Mouse (Mus musculus): ENCODE measurements at regions not wholly inside any gene's neighbourhood (a gene's known extent, or its start where the extent isn't known, plus 50 kb on each side); places are given as distances from the start of the nearest gene placed in this dataset.
A peak's percentile ranks its signal among the peaks of the same experiment; 100 is the strongest.

GRCm38 (mm10) chr2:82360224-82360623, 307.2 kb downstream of the Zfp804a start:
- Histone ChIP-seq H3K27me3 (replicated peaks; ENCODE audit: control insufficient read depth, insufficient read depth, low read length) (no peaks in the 10 kb centered on the region), H3K4me3 (ENCODE audit: low read length) (no peak overlapping the region), H3K4me2 (ENCODE audit: low read length) (no peak overlapping the region), H3K9me3 (ENCODE audit: control insufficient read depth, low read length) (no peaks in the 10 kb centered on the region), H3K36me3 (ENCODE audit: control insufficient read depth, insufficient read depth, low read length) (no peaks in the 10 kb centered on the region), H3K9ac (ENCODE audit: low read depth, low read length) (no peak overlapping the region), H3K27ac (ENCODE audit: low read depth, low read length) (no peak overlapping the region), H3K4me1 (ENCODE audit: control insufficient read depth, insufficient read depth, low read depth, low read length) (no peaks in the 10 kb centered on the region)
- no peak for ATAC-seq
- WGBS, result 87% methylated on average over 9 of the region's 9 CpGs

- H3K9ac ChIP-seq (ENCODE audit: low read depth, low read length), result no peak overlapping the region
- H3K27me3 ChIP-seq (replicated peaks; ENCODE audit: control insufficient read depth, insufficient read depth, low read length), result no peaks in the 10 kb centered on the region
- H3K9me3 ChIP-seq (ENCODE audit: control insufficient read depth, low read length), result no peaks in the 10 kb centered on the region
- 76% methylated on average over 3 of the region's 3 CpGs for WGBS
- no peaks in the 10 kb centered on the region for H3K36me3 ChIP-seq (ENCODE audit: control insufficient read depth, insufficient read depth, low read length)
- peak; percentile 75; the same call in 1 of the 2 replicates for ATAC-seq
- no peak overlapping the region for H3K27ac ChIP-seq (ENCODE audit: low read depth, low read length)
- H3K4me3 ChIP-seq (ENCODE audit: low read length), result no peak overlapping the region
- no peaks in the 10 kb centered on the region for H3K4me1 ChIP-seq (ENCODE audit: control insufficient read depth, insufficient read depth, low read depth, low read length)
- no peak overlapping the region for H3K4me2 ChIP-seq (ENCODE audit: low read length)
Observed at GRCm38 (mm10) chr2:82373152-82373551, 320.1 kb downstream of the Zfp804a start.

GRCm38 (mm10) chr2:82378476-82378875, 325.5 kb downstream of the Zfp804a start:
- Histone ChIP-seq H3K27ac (ENCODE audit: low read depth, low read length) (no peak overlapping the region), H3K4me2 (ENCODE audit: low read length) (no peak overlapping the region), H3K4me1 (ENCODE audit: control insufficient read depth, insufficient read depth, low read depth, low read length) (no peaks in the 10 kb centered on the region), H3K9me3 (ENCODE audit: control insufficient read depth, low read length) (no peaks in the 10 kb centered on the region), H3K4me3 (ENCODE audit: low read length) (no peak overlapping the region), H3K36me3 (ENCODE audit: control insufficient read depth, insufficient read depth, low read length) (no peaks in the 10 kb centered on the region), H3K27me3 (replicated peaks; ENCODE audit: control insufficient read depth, insufficient read depth, low read length) (no peaks in the 10 kb centered on the region), H3K9ac (ENCODE audit: low read depth, low read length) (no peak overlapping the region)
- no peak for ATAC-seq

GRCm38 (mm10) chr2:82385123-82385522, 332.1 kb downstream of the Zfp804a start:
- 83% methylated on average over 2 of the region's 2 CpGs for WGBS
- H3K9me3 ChIP-seq (ENCODE audit: control insufficient read depth, low read length), result no peaks in the 10 kb centered on the region

GRCm38 (mm10) chr2:82387744-82388143, 334.7 kb downstream of the Zfp804a start:
- Histone ChIP-seq H3K4me1 (ENCODE audit: control insufficient read depth, insufficient read depth, low read depth, low read length) (no peaks in the 10 kb centered on the region), H3K36me3 (ENCODE audit: control insufficient read depth, insufficient read depth, low read length) (no peaks in the 10 kb centered on the region), H3K27me3 (replicated peaks; ENCODE audit: control insufficient read depth, insufficient read depth, low read length) (no peaks in the 10 kb centered on the region), H3K4me3 (ENCODE audit: low read length) (no peak overlapping the region), H3K4me2 (ENCODE audit: low read length) (no peak overlapping the region), H3K27ac (ENCODE audit: low read depth, low read length) (no peak overlapping the region), H3K9ac (ENCODE audit: low read depth, low read length) (no peak overlapping the region), H3K9me3 (ENCODE audit: control insufficient read depth, low read length) (no peaks in the 10 kb centered on the region)
- no peak for ATAC-seq
- WGBS, result 86% methylated on average over 1 of the region's 1 CpGs

More at GRCm38 (mm10) chr2:82385123-82385522, 332.1 kb downstream of the Zfp804a start:
- H3K9ac ChIP-seq (ENCODE audit: low read depth, low read length), result no peak overlapping the region
- no peak overlapping the region for H3K4me3 ChIP-seq (ENCODE audit: low read length)
- H3K27me3 ChIP-seq (replicated peaks; ENCODE audit: control insufficient read depth, insufficient read depth, low read length), result no peaks in the 10 kb centered on the region
- H3K4me2 ChIP-seq (ENCODE audit: low read length), result no peak overlapping the region
- no peak for ATAC-seq
- no peaks in the 10 kb centered on the region for H3K36me3 ChIP-seq (ENCODE audit: control insufficient read depth, insufficient read depth, low read length)
- H3K27ac ChIP-seq (ENCODE audit: low read depth, low read length), result no peak overlapping the region
- no peaks in the 10 kb centered on the region for H3K4me1 ChIP-seq (ENCODE audit: control insufficient read depth, insufficient read depth, low read depth, low read length)

GRCm38 (mm10) chr2:82395426-82395825, 342.4 kb downstream of the Zfp804a start:
- Histone ChIP-seq H3K27ac (ENCODE audit: low read depth, low read length) (no peak overlapping the region), H3K36me3 (ENCODE audit: control insufficient read depth, insufficient read depth, low read length) (no peaks in the 10 kb centered on the region), H3K4me1 (ENCODE audit: control insufficient read depth, insufficient read depth, low read depth, low read length) (no peaks in the 10 kb centered on the region), H3K9ac (ENCODE audit: low read depth, low read length) (no peak overlapping the region), H3K4me2 (ENCODE audit: low read length) (no peak overlapping the region), H3K9me3 (ENCODE audit: control insufficient read depth, low read length) (no peaks in the 10 kb centered on the region), H3K4me3 (ENCODE audit: low read length) (no peak overlapping the region), H3K27me3 (replicated peaks; ENCODE audit: control insufficient read depth, insufficient read depth, low read length) (no peaks in the 10 kb centered on the region)
- WGBS, result 43% methylated on average over 4 of the region's 4 CpGs
- ATAC-seq, result peak; percentile 50; the same call in 1 of the 2 replicates

- Histone ChIP-seq H3K27ac (ENCODE audit: low read depth, low read length) (no peak overlapping the region), H3K36me3 (ENCODE audit: control insufficient read depth, insufficient read depth, low read length) (no peaks in the 10 kb centered on the region), H3K27me3 (replicated peaks; ENCODE audit: control insufficient read depth, insufficient read depth, low read length) (no peaks in the 10 kb centered on the region), H3K4me2 (ENCODE audit: low read length) (no peak overlapping the region), H3K4me1 (ENCODE audit: control insufficient read depth, insufficient read depth, low read depth, low read length) (no peaks in the 10 kb centered on the region), H3K9me3 (ENCODE audit: control insufficient read depth, low read length) (no peaks in the 10 kb centered on the region), H3K9ac (ENCODE audit: low read depth, low read length) (no peak overlapping the region), H3K4me3 (ENCODE audit: low read length) (no peak overlapping the region)
- ATAC-seq, result no peak
Observed at GRCm38 (mm10) chr2:82445706-82446105, 392.7 kb downstream of the Zfp804a start.

GRCm38 (mm10) chr2:82455743-82456142, 402.7 kb downstream of the Zfp804a start:
- ATAC-seq, result 0 out of 2 replicates have a peak, but pooled peaks have one; percentile 67
- H3K36me3 ChIP-seq (ENCODE audit: control insufficient read depth, insufficient read depth, low read length), result no peaks in the 10 kb centered on the region
- H3K27ac ChIP-seq (ENCODE audit: low read depth, low read length), result no peak overlapping the region
- WGBS, result 85% methylated on average over 3 of the region's 3 CpGs
- H3K4me1 ChIP-seq (ENCODE audit: control insufficient read depth, insufficient read depth, low read depth, low read length), result no peaks in the 10 kb centered on the region
- no peaks in the 10 kb centered on the region for H3K9me3 ChIP-seq (ENCODE audit: control insufficient read depth, low read length)
- H3K27me3 ChIP-seq (replicated peaks; ENCODE audit: control insufficient read depth, insufficient read depth, low read length), result no peaks in the 10 kb centered on the region
- no peak overlapping the region for H3K9ac ChIP-seq (ENCODE audit: low read depth, low read length)
- no peak overlapping the region for H3K4me2 ChIP-seq (ENCODE audit: low read length)
- no peak overlapping the region for H3K4me3 ChIP-seq (ENCODE audit: low read length)
